Mouse (Mus musculus) c-Kit-positive CD71-positive TER-119-negative erythroid progenitor cells, embryonic 14.5 days (primary cell): ENCODE data around the gene Fgfr2.
"Not testable (repeated sequence)": the region's sequence is repeated elsewhere in the genome, so short reads cannot be mapped to it uniquely, and the experiment has no call there.

Source experiments
- DNase-seq: peaks from one replicate; pipeline ENCODE4 v3.0.0-alpha.2; 2013; ENCODE audit warnings: low read depth

The Fgfr2 gene

DNA sequence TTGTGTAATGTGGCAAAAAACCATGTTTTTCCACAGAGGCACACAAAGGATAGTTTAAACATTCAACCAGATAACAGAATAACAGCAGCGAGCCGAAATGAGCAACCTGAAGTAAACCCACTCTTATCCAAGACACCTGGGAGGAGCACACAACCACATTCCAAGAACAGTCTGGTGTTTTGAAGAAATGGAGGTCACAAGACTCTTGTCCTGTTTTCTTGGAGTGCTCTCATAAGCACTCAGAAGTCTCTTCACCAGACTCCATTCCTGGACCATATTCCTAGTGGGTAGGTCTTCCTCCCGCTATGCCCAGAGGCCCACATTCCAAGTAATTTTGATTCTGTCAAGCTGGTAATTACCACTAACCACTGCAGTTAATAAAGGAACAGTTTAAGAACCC is 1973.0 kb downstream of the Fgfr2 start:
- no peak for DNase-seq

- no peak for DNase-seq
Observed at GRCm38 (mm10) chr7:131146214-131146613, 1976.9 kb downstream of the Fgfr2 start, which contains the start of gene 4933402N03Rik. 4933402N03Rik (minus strand) TSS chr7:131146314.

DNA sequence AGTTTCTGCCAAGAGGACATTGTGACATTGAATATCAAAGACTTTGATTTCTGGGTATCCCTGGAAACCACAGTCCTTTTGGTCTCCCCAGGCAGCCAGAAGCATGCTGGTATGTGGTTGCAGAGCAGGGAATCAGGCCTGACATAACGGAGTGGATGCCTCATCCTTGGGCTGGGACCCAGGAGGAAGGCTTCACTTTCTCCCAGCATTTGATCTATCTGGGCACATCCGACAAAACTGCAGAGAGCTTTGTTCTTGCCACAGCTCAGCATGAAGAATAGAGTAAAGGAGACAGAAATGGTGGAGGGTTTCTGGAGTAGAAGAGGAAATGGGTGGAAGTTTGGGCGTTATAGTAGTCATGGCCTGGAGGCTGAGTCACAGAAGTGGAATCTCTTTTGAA is 1990.0 kb downstream of the Fgfr2 start:
- no peak for DNase-seq

DNA sequence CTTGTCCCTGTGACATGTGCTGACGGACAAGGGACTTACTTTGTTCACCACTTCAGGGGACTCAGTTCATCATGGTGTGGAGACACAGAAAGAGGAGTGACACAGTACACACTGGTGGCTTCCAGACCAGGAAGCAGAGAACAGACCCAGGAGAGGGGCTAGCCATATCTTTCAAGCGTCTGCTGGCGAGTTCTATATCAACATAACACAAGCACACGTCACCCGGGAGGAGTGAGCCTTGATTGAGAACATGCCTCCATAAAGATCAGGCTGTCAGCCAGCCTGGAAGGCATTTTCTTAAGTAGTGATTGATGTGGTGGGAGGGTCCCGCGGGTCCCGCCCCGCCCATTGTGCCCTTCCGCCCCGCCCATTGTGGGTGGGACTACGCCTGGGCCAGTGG is 1993.1 kb downstream of the Fgfr2 start:
- no peak for DNase-seq

- no peak for DNase-seq
Observed at GRCm38 (mm10) chr7:131122210-131122807, 2000.8 kb downstream of the Fgfr2 start.

DNA sequence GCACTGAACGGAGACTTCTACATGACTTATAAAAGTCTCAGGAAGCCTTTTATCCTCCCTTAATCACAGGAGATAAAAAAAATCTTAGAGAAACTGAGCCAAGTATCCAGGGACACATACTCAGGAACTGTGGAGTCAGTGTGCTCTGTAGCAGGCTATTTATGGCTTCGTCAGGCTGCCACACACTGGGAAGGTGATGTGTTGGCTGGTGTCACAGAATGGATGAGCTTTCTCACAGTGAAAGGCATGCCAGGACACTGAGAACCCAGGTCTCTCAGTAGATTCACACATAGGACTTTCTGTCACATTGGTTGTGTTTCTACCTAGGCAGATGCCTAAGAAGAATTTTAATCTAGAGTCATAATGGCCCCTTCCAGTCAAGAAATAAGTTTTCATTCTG is 2008.7 kb downstream of the Fgfr2 start:
- no peak for DNase-seq

DNA sequence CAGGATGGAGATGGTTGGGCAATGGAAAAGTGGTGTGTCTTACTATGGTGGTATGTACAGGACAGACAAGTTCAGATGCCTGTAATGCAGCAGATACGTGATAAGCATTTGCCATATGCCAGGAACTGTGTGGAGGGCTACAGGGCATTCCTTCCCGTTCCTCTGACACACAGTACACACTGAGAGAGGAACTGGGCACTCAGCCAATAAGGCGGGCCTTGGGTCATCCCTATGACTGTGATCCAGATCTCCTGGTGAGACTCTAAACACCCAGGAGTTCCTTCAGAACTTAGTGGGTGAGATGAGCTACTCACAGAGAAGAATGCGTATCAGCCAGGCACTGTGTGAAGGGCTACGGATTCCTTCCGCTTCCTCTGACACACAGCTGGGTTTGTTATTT is 2009.5 kb downstream of the Fgfr2 start:
- DNase-seq: no peak

GRCm38 (mm10) chr7:131112486-131112885 is 2010.7 kb downstream of the Fgfr2 start:
- DNase-seq: peak; percentile 7

DNA sequence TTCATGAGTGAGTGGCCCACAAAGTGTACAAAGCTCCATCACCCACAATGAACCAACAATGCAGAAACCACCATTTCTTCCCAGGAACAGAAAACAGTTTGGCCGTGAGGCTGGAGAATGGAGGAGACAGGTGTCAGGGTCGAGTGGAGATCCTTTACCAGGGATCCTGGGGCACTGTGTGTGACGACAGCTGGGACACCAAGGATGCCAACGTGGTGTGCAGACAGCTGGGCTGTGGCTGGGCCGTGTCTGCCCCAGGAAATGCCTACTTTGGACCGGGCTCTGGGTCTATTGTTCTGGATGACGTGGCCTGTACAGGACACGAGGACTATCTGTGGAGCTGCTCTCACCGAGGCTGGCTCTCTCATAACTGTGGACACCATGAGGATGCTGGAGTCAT is 2040.7 kb downstream of the Fgfr2 start:
- DNase-seq: not testable (repeated sequence)

DNA sequence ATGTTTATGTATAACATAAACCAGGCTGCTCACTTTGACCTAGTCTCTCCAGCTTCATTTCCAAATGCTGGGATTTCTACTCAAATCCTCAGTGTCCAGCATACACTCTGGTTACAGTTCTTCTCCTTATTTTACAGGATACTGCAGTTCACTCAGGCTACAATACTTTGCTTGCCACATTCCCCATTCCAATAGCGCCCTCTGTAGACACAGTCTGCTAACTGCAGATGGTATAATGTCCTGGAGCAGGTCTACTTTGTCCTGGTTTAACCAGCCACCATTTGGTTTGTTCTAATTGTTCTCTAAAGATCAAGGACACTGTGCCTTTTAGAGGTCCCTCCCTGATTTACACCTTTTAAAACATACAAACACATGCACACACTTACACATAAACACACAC is 2047.2 kb downstream of the Fgfr2 start:
- no peak for DNase-seq

DNA sequence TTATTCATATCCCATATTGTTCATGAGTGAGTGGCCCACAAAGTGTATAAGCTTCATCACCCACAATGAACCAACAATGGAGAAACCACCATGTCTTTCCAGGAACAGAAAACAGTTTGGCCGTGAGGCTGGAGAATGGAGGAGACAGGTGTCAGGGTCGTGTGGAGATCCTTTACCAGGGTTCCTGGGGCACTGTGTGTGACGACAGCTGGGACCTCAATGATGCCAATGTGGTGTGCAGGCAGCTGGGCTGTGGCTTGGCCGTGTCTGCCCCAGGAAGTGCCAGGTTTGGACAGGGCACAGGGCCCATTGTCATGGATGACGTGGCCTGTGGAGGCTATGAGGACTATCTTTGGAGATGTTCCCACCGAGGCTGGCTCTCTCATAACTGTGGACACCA is 2049.1 kb downstream of the Fgfr2 start:
- DNase-seq: not testable (repeated sequence)

DNA sequence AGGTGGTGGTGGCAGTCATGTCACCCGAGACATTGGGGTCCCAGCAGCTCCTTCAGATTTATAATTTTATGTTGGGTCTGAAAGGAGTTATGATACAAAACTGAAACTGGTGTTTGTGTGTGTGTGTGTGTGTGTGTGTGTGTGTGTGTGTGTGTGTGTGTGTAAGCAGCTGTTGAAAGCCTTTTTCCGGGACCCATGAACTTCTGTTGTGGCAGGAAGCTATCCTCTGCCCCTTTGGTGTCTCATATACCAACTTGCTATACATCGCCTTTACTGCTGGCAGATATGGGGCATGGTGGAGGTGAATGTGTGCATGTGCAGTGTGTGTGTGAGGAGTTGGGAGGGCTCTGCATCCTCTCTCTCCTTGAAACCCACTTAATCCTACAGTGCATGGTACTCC is 2049.7 kb downstream of the Fgfr2 start:
- not testable (repeated sequence) for DNase-seq

- not testable (repeated sequence) for DNase-seq
Observed at GRCm38 (mm10) chr7:131068191-131068590, 2055.0 kb downstream of the Fgfr2 start.

GRCm38 (mm10) chr7:131062541-131062940 is 2060.6 kb downstream of the Fgfr2 start:
- no peak for DNase-seq

- not testable (repeated sequence) for DNase-seq
Observed at GRCm38 (mm10) chr7:131059808-131060207, 2063.3 kb downstream of the Fgfr2 start.

GRCm38 (mm10) chr7:131057918-131058317 is 2065.2 kb downstream of the Fgfr2 start:
- DNase-seq: not testable (repeated sequence)

DNA sequence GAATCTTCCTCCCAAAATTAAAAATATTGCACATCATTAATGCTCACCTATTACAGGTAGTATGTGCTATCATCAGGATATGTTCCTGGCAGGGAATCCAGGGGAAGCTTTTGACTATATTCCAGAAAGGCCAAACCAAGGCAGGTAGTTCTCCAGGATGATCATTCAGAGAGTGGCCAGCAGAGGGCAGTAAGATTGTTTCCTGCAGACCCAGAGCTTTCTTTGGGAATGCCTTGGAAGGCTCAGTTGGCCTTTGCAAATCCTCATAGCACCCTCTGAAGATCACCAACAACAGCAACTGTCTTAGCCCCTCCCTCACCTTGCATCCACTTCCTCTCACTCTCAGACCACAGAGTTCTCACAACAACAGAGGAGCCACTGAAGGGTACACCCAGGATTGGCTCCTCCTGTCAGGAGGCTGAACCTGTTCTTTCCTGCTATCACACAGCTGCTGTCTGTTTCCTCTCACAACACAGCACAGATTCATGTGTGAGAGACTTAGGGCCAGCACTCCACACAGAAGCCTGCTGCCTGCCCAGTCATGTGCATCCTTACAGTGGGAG is 2068.3 kb downstream of the Fgfr2 start:
- DNase-seq: no peak

GRCm38 (mm10) chr7:131049829-131050228 is 2073.3 kb downstream of the Fgfr2 start:
- not testable (repeated sequence) for DNase-seq

GRCm38 (mm10) chr7:131045258-131045835 is 2077.8 kb downstream of the Fgfr2 start:
- not testable (repeated sequence) for DNase-seq

DNA sequence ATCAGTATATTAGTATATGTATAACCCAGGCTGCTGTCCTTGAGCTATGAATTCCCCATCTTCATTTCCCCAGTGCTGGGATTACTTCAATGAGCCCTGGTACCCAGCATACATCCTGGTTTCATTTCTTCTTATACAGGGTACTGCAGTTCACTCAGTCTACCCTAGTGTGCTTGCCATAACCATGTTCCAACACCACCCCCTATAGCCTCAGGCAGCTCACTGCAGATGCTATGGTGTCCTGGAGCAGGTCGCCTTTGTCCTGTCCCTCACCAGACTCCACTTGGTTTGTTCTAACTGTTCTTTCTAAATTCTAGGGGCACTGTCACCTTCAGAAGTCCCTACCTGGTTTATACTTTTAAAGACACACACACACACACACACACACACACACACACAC is 2080.5 kb downstream of the Fgfr2 start:
- DNase-seq: no peak

- DNase-seq: not testable (repeated sequence)
Observed at GRCm38 (mm10) chr7:131040760-131041159, 2082.4 kb downstream of the Fgfr2 start.

GRCm38 (mm10) chr7:131037083-131037482 is 2086.1 kb downstream of the Fgfr2 start:
- no peak for DNase-seq

- DNase-seq: no peak
Observed at GRCm38 (mm10) chr7:131036396-131036795, 2086.8 kb downstream of the Fgfr2 start.

- no peak for DNase-seq
Observed at GRCm38 (mm10) chr7:131031755-131032154, 2091.4 kb downstream of the Fgfr2 start, which contains the start of gene Dmbt1. Dmbt1 (plus strand) TSS chr7:131032053.
